Mouse (Mus musculus): ENCODE data around the gene Kcnq1. TPM values are rescaled to one million over a fixed set of nuclear protein-coding genes. Genes with fewer than 3 reads are reported as not detected.

The Kcnq1 gene
- not detected for polyA plus RNA-seq (2017; shearing (Covaris generic))

GRCm38 (mm10) chr7:143106062-143106461 is at the start of gene Kcnq1:
Kcnq1 (plus strand) TSS chr7:143106362.

GRCm38 (mm10) chr7:143068882-143069591 is 37.1 kb upstream of the Kcnq1 start, which contains the start of gene Tssc4:
Tssc4 (plus strand) TSS chr7:143069249.

GRCm38 (mm10) chr7:143094592-143095553 is 11.3 kb upstream of the Kcnq1 start, which contains the start of gene Trpm5:
Trpm5 (minus strand) TSS chr7:143094642.

GRCm38 (mm10) chr7:143460874-143461273 is 354.7 kb downstream of the Kcnq1 start, which contains the start of gene Cdkn1c:
Cdkn1c (minus strand) TSS chr7:143461050.

GRCm38 (mm10) chr7:143473347-143474101 is 367.4 kb downstream of the Kcnq1 start, which contains the start of gene Slc22a18:
Slc22a18 (plus strand) TSS chr7:143473736.

Other genes starting within 250 kb of the Kcnq1 start
- not detected for gene Th, start 175.2 kb upstream of the Kcnq1 start, polyA plus RNA-seq (2017; shearing (Covaris generic))
- gene Ascl2, start 137.1 kb upstream of the Kcnq1 start, polyA plus RNA-seq (2017; shearing (Covaris generic)) = not detected
- gene Tspan32, start 101.3 kb upstream of the Kcnq1 start, polyA plus RNA-seq (2017; shearing (Covaris generic)) = 205 TPM
- 47.5 TPM for gene Cd81, start 53.6 kb upstream of the Kcnq1 start, polyA plus RNA-seq (2017; shearing (Covaris generic))
- 33.1 TPM for gene Tssc4, start 37.1 kb upstream of the Kcnq1 start, polyA plus RNA-seq (2017; shearing (Covaris generic))
- gene Trpm5, start 11.7 kb upstream of the Kcnq1 start, polyA plus RNA-seq (2017; shearing (Covaris generic)) = not detected

All from naive thymus-derived CD4-positive, alpha-beta T cell, adult 5 months (primary cell).